Mouse (Mus musculus) layer of hippocampus, adult 9-10 months (tissue): Measurements from ENCODE around the gene Ssxb10.
"Not testable (repeated sequence)": the region's sequence is repeated elsewhere in the genome, so short reads cannot be mapped to it uniquely, and the experiment has no call there.

Experiments
- DNase-seq: peaks from one replicate; pipeline ENCODE4 v3.0.0; 2022; ENCODE audit warnings: low spot score

Ssxb10 gene

GRCm38 (mm10) chrX:8327124-8327523 is at the start of gene Ssxb10:
TSS of gene Ssxb10 (plus strand) at chrX:8327424.
- DNase-seq = no peak

- no peak for DNase-seq
These were observed 38.6 kb upstream of the Ssxb10 start for GRCm38 (mm10) chrX:8288621-8289020.

DNA sequence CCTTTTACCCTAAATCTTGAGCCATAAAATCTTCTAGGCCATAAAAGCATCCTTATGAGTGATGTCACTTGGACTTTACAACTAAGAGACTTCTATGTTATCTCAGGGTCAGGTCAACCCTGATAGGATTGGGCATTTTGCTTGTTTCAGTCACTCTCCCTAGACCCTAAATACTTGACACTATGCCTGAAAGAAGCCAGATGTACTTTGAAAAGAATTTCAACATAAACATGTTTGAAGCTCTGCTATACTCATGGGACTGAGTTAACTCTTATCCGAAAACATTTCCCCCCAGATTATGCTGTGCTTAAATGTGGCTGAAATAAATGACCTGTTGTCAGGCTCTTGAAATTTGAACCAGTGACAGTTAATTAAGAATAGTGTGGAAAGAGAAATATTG is 17.9 kb upstream of the Ssxb10 start:
- no peak for DNase-seq

GRCm38 (mm10) chrX:8314905-8315304 is 12.3 kb upstream of the Ssxb10 start:
- peak; percentile 11 for DNase-seq

DNA sequence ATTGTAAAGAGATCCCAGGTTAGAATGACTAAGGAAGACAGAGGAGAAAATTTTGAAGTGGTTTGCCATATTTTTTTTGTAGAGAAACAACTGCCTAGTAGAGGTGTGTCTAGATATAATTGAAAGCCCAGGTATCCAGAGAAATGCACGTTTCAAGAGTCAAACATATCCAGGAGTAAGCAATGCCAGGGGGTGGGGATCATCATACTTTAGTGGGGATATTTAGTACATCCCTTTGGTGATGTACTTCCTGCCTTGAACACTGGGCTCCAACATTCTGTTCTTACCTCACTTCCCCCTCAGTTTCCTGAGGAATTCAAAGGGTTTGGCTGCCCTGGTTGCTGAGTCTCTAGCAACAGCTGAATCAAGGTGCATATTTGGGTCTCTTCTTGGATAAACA is 39.5 kb downstream of the Ssxb10 start, which contains the start of gene Ssxb9:
Gene Ssxb9, plus strand, starts transcription at position 301 of the 400 bp plus-strand sequence.
- DNase-seq = not testable (repeated sequence)
